Mouse (Mus musculus) testis, postnatal 14 days (tissue): ENCODE data around the gene Gm8909.
"Not testable (repeated sequence)": the region's sequence is repeated elsewhere in the genome, so short reads cannot be mapped to it uniquely, and the experiment has no call there.

ENCODE experiments used
- DNase-seq: peaks from one replicate; pipeline ENCODE4 v3.0.0; 2021; ENCODE audit warnings: low spot score

The Gm8909 gene

DNA sequence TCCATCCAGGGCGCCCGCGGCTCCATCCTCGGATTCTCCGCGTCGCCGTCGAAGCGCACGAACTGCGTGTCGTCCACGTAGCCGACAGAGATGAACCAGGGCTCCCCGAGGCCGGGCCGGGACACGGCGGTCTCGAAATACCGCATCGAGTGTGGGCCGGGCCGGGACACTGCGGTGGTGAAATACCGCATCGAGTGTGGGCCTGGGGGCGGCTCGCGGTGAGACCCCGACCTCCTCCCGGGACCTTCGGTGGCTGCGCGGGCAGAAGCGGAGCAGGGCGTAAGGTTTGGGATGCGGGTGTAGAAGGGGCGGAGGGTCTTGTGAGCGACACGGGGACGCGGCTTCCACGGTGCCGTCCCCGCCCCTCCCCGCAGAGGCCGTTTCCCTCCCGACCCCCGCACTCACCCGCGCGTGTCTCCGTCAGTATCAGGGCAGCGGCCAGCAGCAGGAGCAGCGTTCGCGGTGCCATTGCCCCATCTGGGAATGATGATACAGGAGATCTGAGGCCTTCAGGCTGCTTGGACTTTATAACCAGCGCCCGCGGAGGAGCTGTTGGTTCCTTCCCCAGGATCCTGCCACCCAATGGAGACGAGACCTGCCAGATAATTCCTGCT is at the start of gene Gm8909:
Gm8909 (minus strand) TSS at position 499 of the 614 bp plus-strand sequence.
- DNase-seq, result no peak

DNA sequence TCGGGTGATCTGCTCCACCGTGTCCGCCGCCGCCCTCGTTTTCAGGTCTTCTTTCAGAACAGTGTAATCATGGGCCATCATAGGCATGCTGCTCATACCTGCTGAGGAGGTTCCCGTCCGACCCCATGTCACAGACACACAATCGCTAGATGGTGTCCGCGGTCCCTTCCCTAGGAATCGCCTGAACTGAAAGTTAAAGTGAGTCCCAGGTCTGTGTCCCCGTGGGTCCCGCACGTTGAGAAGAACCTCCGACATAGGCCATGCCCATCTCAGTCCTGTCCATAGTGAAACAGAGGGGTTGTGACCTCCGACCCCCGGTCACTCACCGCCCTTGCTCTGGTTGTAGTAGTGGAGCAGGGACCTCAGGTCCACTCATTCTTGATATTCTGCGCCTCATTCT is 47.2 kb upstream of the Gm8909 start:
- DNase-seq, result no peak

DNA sequence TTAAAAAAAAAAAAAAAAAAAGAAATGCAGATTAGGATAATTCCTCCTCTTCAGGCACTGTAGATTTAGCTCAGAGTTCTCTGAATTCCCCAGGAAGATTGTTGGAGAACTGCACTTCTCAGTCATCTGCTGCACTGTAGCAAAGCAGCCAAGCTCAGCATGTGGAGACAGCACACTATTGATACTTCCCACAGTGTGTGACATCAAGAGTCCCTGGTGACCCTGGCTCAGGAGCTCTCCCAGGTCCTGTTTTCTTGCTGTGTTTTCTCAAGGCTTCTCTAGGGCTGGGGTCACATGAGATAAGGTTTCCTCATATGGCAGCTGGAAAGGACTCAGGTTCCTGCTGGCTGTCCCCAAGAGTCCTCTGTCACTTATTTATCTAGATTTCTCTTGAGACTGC is 38.5 kb upstream of the Gm8909 start:
- DNase-seq, result no peak

DNA sequence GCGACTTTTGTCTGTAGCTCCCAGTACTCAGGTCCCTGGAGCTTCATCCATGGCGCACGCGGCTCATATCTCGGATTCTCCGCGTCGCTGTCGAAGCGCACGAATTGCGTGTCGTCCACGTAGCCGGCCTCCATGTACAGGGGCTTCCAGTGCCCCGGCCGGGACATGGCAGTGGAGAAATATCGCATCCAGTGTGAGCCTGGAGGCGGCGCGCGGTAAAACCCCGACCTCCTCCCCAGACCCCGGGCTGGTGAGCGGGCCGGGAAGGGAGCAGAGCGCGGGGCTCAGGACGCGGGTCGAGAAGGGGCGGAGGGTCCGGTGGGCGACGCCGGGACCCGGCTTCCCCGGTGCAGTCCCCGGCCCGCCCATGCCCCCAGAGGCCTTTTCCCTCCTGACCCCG is 37.5 kb upstream of the Gm8909 start:
- DNase-seq, result no peak

DNA sequence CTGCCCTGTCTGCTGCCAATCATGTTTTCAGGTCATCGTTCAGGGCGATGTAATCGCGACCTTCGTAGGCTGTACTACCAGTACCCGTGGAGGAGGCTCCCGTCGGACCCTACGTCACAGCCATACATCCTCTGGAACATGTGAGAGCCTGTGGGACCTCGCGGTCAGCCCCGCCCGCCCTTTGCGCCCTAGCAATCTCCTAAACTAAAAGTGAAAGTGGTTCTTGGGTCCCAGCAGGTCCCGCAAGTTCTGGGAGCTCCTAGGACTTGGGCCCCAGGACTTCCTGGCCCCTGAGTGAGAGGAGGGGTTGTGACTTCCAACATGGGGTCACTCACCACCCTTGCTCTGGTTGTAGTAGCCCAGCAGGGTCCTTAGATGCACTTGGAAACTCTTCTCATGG is 37.1 kb upstream of the Gm8909 start:
- DNase-seq, result no peak

DNA sequence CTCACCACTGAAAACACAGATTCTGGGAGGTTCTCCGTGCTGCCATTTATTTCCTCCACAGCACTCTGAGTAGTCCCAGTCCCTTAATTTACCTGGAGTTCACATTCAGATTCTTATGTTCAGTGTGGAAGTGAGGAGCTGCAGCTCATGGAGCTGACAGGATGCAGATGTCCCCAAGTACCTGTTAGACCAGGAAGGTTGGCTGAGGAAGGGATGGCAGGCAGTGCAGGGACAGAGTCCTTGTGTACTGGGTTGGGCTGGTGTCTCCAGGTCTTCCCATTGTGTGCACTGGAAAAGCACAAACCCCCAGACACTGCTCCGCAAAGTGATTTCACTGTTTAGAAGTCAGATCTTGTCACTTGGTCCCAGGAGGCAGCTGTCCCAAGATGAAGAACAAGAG is 33.5 kb upstream of the Gm8909 start:
- no peak for DNase-seq

DNA sequence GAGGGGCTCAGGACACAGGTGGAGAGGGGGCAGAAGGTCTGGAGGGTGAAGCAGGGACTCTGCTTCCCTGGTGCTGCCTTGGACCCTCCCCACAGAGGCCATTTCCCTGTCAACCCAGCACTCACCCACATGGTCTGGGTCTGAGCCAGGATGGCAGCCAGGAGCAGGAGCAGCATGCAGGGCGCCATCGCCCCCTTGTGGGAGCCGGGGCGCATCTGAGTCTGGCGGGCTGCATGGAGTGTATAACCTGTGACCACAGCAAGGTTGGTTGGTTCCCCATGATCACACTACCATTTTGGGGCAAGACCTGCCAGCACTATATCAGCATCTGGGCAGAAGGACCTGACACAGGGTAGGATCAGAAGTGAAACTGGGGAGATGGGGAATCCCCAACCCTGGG is 30.0 kb upstream of the Gm8909 start:
- no peak for DNase-seq

DNA sequence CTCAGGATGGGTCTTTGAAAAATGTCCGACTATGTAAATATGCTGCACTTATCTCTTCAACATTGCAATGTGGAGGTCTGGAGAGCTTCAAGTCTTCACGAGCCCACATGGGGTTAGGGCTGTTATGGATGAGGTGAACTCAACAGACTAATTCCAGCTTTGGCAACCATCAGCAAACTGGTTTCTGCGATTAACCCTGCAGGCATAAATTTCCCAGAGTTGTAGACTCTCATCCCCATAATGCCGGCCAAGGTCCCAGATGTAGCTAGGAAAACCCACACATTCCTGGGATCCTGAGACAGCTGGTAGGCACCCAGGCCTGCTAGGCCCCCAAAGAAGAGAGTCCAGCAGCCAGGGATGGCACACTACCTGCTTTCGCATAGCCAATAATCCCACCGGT is 26.1 kb upstream of the Gm8909 start:
- no peak for DNase-seq

DNA sequence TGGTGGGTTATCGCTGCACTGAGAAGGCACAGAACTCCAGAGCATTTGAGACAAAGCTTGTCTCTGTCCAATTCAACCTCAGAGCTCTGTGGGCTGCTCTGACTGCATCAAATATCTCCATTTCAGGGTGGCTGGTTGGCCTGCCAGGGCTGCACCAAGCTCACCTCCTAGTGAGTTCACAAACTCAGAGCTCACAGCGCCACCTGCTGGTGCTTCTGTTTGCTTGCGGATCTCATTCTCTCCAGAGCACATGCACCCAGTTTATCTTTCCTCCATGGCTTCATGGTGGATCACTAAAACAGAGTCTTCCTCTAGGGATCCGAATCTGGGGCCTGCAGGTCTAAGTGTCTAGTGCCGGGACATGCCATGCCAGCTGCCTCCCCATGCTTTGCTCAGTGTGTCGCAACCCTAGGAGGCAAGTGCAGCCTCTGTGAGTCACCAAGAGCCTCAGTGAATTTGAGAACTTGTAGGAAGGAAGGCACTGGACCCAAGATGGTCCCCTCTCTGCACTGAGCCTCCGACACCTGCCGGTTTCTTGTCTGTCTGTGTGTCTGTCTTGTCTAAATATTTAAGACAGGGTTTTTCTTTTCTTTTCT is 25.3 kb upstream of the Gm8909 start:
- no peak for DNase-seq

DNA sequence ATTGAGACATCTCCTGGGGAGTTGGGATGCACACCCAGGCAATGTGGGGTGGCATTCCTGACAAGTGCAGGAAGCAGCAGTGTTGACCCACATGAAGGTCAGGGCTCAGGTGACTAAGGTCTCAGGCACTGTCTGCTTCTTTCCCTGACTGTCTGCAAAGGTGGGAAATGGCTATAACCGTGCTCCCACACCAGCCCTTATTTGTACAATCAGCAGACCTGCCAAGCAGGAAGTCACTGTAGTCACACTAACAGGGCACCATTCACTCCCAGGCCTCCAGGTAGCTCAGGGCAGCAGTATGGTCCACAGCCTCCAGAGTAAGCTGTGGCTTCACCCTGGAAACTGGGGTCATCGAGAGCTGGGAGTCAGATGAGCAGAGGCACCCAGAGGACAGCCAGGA is 24.0 kb upstream of the Gm8909 start:
- no peak for DNase-seq

DNA sequence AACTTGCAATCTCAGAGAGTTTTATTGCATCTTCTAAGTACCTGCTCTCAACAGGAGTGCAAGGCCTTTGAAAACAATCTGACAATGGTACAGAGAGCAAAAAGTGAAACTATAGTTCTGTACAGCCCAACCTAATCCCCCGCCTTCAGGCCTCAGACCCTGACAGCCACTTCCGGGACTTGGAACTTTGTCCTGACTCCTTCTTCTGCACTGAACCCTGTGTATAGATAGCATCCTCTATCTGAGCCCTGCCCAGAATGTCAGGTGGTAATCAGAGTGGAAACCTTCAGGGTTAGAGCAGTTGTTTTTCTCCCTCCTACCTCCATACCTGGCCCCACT is 21.8 kb upstream of the Gm8909 start, which contains the start of gene H2-T3:
H2-T3 (minus strand) TSS at position 119 of the 339 bp plus-strand sequence.
- no peak for DNase-seq

DNA sequence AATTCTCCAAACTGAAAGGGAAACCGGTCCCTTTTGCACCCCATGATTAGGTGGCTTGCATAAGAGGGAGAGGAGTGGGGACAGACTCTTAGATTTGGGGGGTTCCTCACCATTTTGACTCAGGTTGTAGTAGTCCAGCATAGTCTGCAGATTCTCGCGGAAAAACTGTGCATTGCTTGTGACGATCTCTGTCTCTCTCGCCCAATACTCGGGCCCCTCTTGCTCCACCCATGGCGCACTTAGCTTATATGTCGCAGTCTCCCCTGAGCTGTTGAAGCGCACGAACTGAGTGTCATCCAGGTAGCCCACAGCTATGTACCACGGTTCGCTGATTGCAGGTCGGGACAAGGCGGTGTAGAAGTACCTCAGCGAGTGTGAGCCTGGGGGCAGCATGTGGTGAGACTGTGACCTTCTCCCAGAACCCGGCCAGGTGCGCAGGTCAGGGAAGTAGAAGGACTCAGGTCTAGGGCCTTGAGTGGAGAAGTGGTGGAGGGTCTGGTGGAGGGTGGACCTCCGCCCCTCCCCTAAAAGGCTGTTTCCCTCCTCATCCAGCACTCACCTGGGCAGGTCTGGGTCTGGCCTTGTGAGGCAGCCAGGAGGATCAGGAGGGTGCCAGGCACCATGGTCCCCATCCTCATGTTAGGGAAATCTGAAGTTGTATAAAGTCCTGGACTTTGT is 21.3 kb upstream of the Gm8909 start:
- DNase-seq, result no peak

DNA sequence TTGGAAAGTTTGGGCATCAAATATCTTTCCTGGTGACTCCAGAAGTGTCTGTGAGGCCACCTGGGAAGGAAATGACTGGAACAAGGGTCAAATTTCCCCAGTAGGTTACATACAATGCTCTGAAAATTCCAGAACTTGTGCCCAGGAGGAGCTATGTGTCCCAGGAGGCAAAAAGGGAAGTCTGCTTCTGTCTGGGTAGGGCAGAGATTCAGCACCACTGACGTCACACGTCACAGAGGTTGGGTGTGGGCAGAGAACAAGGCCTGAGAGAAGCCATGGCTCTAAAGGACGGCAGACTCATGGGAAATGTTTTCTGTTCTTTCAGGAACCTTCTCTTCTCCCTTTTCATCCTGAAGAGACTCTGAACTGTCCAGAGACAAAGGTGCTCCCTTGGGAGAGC is 19.2 kb upstream of the Gm8909 start:
- no peak for DNase-seq

DNA sequence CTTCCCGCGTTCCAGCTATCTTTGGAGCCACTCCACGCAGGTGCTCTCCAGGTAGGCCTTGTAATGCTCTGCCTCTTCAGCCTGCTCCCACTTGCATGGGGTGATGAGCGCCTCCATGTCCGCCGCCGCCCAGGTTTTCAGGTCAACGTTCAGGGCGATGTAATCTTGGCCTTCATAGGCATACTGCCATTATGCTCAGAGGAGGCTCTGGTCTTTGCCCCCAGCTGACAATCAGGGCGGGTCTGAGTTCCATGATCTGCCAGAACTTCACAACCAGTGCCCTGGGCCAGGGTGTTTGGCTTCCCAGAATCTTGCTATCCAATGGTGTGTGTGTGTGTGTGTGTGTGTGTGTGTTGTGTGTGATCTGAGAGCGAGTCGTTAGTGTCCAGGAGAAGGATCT is 13.9 kb upstream of the Gm8909 start:
- DNase-seq, result no peak

DNA sequence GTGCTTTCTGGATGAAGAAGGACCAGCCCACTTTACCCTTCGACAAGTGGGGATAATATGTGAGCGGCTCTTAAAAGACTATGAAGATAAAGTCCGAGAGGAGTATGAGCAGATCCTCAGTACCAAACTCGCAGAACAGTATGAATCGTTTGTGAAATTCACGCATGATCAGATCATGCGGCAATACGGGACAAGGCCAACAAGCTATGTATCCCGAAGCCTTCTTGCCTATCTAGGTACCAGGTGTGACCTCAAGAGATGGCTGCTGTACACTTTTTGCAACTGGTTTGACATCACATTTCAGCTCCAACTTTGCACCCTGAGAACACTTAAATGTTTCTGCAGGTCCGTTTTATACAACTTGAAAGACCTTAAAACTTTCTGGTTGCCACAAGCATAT is 11.1 kb upstream of the Gm8909 start:
- DNase-seq, result not testable (repeated sequence)

DNA sequence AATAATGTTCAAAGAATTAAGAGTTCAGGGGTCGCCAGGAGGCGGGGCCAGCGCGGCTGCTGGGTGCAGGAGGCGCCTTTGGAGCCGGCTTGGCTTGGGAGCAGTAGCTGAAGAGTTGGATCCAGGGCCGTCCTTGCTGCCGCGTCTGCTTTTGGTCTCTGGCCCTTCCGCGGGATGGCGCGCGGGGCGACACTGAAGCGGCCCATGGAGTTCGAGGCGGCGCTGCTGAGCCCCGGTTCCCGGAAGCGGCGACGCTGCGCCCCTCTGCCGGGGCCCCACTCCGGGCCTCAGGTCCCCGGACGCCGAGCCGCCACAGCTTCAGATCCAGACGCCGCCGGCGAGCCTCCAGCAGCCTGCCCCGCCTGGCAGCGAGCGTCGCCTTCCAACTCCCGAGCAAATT is 10.6 kb upstream of the Gm8909 start:
- not testable (repeated sequence) for DNase-seq

DNA sequence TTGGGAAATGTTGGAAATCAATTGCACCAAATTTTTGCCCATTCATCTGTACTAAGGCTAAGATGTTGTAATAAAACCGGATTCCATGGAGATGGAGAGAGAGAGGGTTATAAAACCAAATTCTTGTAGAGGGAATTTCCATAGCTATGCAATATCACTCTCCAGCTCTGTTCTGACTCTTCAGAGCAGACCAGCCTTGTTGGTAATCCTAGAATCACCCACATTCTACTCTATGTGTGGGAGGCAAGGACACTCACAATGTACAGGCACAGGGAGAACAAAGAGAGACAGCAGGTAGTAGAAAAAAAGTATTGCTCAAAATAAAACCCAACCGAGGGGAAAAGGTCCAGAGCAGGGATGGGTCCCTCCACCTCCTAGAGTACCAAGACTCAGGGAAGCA is 7.8 kb upstream of the Gm8909 start:
- DNase-seq, result not testable (repeated sequence)

DNA sequence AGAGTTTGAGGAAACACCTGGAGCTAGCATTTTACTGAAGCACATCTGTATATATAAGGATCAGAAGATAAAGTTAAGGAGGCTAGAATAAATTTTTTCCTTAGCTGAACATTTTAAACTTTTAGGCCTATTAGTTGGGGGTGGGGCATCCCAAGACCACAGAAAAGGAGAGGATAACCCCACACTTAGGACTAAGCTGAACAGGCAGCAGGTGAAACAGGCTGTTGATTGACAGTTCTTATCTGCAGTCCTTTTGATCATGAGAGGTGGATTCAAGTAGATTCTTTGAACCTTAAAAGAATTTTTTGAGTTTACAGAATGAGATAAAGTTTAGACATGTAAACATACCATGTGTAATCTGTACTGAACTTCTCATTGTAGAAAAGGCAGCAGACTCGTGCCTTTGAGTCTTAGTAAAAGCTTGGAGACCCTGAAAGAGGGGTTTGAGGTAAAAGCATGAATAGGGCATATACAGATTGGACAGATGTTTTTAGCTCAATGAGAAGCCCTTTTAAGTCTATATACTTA is 2.0 kb upstream of the Gm8909 start:
- no peak for DNase-seq

DNA sequence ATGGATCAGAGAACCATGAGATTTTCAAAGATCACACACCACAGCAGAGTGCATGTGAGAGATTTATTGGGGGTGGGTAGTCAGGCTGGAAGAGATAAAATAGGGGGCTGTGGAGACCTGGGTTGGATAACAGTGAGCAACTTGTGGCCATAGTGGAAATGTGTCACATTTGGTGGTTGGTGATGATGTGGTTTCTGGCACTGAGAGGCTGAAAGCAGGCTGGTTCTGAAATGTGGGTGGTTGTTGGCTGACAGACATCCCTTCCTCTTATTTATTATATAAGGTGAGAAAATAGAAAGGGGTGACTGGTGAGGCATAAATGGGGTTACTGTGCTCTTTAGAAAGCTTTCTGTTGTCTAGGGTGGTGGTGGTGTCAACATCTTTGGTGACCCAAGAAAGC is 1.4 kb upstream of the Gm8909 start:
- DNase-seq, result no peak

DNA sequence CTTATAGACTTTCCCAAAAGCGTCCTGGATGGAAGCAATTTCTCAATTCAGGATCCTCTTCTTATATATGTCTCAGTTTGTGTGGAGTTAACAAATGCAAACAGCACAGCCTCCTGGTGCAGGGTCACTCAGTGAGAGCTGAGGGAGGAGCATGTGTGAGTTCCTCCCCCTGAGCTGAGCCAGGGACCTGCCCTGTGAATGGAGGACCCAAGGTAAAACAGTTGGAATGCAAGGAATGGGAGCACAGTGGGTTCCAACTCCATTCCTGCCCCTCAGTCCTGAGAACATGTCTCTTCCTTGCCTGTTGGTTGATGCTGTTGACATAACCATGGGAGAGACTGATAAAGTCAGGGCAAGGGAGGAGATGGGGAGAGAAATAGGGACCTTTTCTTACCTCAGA is 757 bp upstream of the Gm8909 start:
- DNase-seq, result not testable (repeated sequence)

DNA sequence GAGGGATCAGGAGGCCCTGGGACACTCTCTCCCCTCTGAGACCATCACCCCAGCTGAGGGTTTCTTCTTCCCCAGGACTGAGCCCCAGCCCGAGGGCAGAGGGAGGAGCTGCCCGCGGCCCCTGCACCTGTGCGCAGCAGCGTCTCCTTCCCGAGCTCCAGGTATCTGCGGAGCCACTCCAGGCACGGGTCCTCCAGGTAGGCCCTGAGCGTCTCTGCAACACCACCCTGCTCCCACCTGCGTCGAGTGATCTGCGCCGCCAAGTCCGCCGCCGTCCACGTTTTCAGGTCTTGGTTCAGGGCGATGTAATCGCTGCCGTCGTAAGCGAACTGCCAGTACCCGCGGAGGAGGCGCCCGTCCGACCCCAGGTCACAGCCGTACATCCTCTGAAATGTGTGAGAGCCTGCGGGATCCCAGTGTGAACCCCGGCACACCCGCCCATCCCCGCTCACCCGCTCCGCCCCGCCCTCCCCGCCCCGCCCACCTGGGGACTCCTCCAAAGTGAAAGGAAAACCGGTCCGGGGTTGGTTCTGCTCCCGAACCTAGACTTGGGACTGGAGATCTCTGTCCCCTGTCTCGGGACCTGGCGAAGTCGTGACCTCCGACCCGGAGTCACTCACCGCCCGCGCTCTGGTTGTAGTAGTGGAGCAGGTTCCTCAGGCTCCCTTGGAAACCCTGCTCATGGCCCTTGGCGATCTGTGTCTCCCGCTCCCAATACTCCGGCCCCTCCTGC is 865 bp downstream of the Gm8909 start:
- no peak for DNase-seq

DNA sequence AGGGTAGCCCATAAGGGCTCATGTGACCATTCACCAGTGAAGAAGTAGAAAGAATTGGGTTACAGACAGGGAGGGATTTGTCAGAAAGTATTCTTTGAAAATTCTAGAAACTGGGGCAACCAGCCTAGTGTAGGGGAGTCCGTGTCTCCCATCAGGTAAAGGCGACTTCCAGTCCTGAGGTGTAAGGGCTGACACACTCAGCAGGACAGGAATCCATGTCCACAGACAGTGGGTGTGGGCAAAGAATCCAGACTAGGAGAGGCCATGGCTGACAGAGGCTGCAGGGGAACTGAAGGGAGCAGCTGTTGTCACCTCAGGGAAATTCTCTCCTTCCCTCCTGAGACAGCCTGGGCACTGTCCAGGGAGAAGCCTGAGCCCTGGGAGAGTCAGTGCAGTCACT is 1.4 kb downstream of the Gm8909 start:
- not testable (repeated sequence) for DNase-seq
